Mouse (Mus musculus) midbrain, embryonic 10.5 days (tissue): ENCODE data around the gene Parp16. TPM values are rescaled to one million over a fixed set of nuclear protein-coding genes. Genes with fewer than 3 reads are reported as not detected.
A peak's percentile ranks its signal among the peaks of the same experiment; 100 is the strongest.
"Not testable (repeated sequence)": the region's sequence is repeated elsewhere in the genome, so short reads cannot be mapped to it uniquely, and the experiment has no call there.

Source experiments
- DNase-seq: peaks from one replicate; pipeline ENCODE4 v3.0.0-alpha.2; 2017; ENCODE audit warnings: low spot score
- H3K27ac ChIP-seq: fragments of 300-500 bp; sonication (generic); replicated peaks from 2 replicates; pipeline ENCODE4 v1.5.1; 2016; ENCODE audit warnings: mild to moderate bottlenecking
- H3K27me3 ChIP-seq: fragments of 300-500 bp; sonication (generic); 2 replicates; pipeline ENCODE4 v1.6.1; 2016; ENCODE audit warnings: low read depth, mild to moderate bottlenecking; ENCODE audit not compliant: poor library complexity, severe bottlenecking
- H3K36me3 ChIP-seq: fragments of 300-500 bp; sonication (generic); 2 replicates; pipeline ENCODE4 v1.6.1; 2016; ENCODE audit warnings: mild to moderate bottlenecking, moderate library complexity
- H3K4me1 ChIP-seq: fragments of 300-500 bp; sonication (generic); 2 replicates; pipeline ENCODE4 v1.6.1; 2016
- H3K4me3 ChIP-seq: fragments of 300-500 bp; sonication (generic); 2 replicates; pipeline ENCODE4 v1.5.1; 2016; ENCODE audit warnings: mild to moderate bottlenecking, moderate library complexity
- H3K9me3 ChIP-seq: fragments of 300-500 bp; sonication (generic); replicated peaks from 2 replicates; pipeline ENCODE4 v1.6.1; 2016; ENCODE audit warnings: mild to moderate bottlenecking
- WGBS: fragments of 180-500 bp; shearing (Covaris S2); methylation state at CpG from one replicate; pipeline ENCODE4 v1.1.7; 2016; 5-methylcytosine and 5-hydroxymethylcytosine counted together
- polyA plus RNA-seq: library from polyadenylated mRNA; unstranded; fragments of >200 nt; fragmentation: Nextera tagmentation; extraction: Ambion mirVana; gene quantifications from 2 replicates; pipeline ENCODE4 v1.2.1, GENCODE M21; 2016

The Parp16 gene
- polyA plus RNA-seq, 1 experiment from 2014 or later, result 7.9 TPM

- Histone ChIP-seq H3K4me1 (peaks cover 13% of the 10 kb centered on the region), H3K27me3 (no peaks in the 10 kb centered on the region), H3K36me3 (no peaks in the 10 kb centered on the region), H3K9me3 (no peaks in the 10 kb centered on the region), H3K27ac (peak overlapping the region; percentile 78), H3K4me3 (no peak overlapping the region)
- DNase-seq, result peak; percentile 18
- 35% methylated on average over 7 of the region's 7 CpGs for WGBS
Observed at GRCm38 (mm10) chr9:65267742-65268515, 72.8 kb downstream of the Parp16 start.

- no peak for DNase-seq
- 90% methylated on average over 13 of the region's 13 CpGs for whole genome bisulfite sequencing
- Histone ChIP-seq H3K27ac (no peak overlapping the region), H3K4me1 (peaks cover under 1% of the 10 kb centered on the region; the same call in 1 of the 2 replicates), H3K27me3 (no peaks in the 10 kb centered on the region), H3K4me3 (no peak overlapping the region), H3K9me3 (no peaks in the 10 kb centered on the region), H3K36me3 (no peaks in the 10 kb centered on the region)
Observed at GRCm38 (mm10) chr9:65273048-65273809, 78.1 kb downstream of the Parp16 start.

- H3K9me3 ChIP-seq, result no peaks in the 10 kb centered on the region
- no peak for DNase-seq
- H3K36me3 ChIP-seq, result no peaks in the 10 kb centered on the region
- no peak overlapping the region for H3K4me3 ChIP-seq
- H3K4me1 ChIP-seq, result no peaks in the 10 kb centered on the region
- 93% methylated on average over 4 of the region's 4 CpGs for WGBS
- H3K27ac ChIP-seq, result no peak overlapping the region
- H3K27me3 ChIP-seq, result no peaks in the 10 kb centered on the region
Observed at GRCm38 (mm10) chr9:65273873-65274272, 78.7 kb downstream of the Parp16 start.

- H3K4me3 ChIP-seq, H3K36me3 ChIP-seq, DNase-seq, H3K9me3 ChIP-seq, H3K27ac ChIP-seq, H3K27me3 ChIP-seq, H3K4me1 ChIP-seq: not testable (repeated sequence)
- 80% methylated on average over 3 of the region's 3 CpGs for WGBS
Observed at GRCm38 (mm10) chr9:65274851-65275250, 79.7 kb downstream of the Parp16 start.

- H3K4me1 ChIP-seq, result no peaks in the 10 kb centered on the region
- H3K36me3 ChIP-seq, result no peaks in the 10 kb centered on the region
- WGBS, result 83% methylated on average over 4 of the region's 4 CpGs
- no peak overlapping the region for H3K4me3 ChIP-seq
- H3K9me3 ChIP-seq, result no peaks in the 10 kb centered on the region
- no peaks in the 10 kb centered on the region for H3K27me3 ChIP-seq
- H3K27ac ChIP-seq, result no peak overlapping the region
- no peak for DNase-seq
Observed at GRCm38 (mm10) chr9:65275810-65276530, 80.8 kb downstream of the Parp16 start.

- Histone ChIP-seq H3K36me3 (no peaks in the 10 kb centered on the region), H3K4me1 (no peaks in the 10 kb centered on the region), H3K4me3 (no peak overlapping the region), H3K9me3 (no peaks in the 10 kb centered on the region), H3K27me3 (no peaks in the 10 kb centered on the region), H3K27ac (no peak overlapping the region)
- no peak for DNase-seq
- 70% methylated on average over 5 of the region's 5 CpGs for whole genome bisulfite sequencing
Observed at GRCm38 (mm10) chr9:65281536-65282151, 86.5 kb downstream of the Parp16 start.

- WGBS, result 1% methylated on average over 3 of the region's 3 CpGs
- no peak overlapping the region for H3K4me3 ChIP-seq
- no peaks in the 10 kb centered on the region for H3K9me3 ChIP-seq
- H3K27me3 ChIP-seq, result no peaks in the 10 kb centered on the region
- H3K27ac ChIP-seq, result no peak overlapping the region
- no peaks in the 10 kb centered on the region for H3K36me3 ChIP-seq
- DNase-seq, result no peak
- H3K4me1 ChIP-seq, result no peaks in the 10 kb centered on the region
Observed at GRCm38 (mm10) chr9:65283301-65283700, 88.1 kb downstream of the Parp16 start.

GRCm38 (mm10) chr9:65288252-65288651, 93.1 kb downstream of the Parp16 start:
- not testable (repeated sequence) for H3K9me3 ChIP-seq, H3K4me3 ChIP-seq, H3K4me1 ChIP-seq, H3K27me3 ChIP-seq, H3K36me3 ChIP-seq, DNase-seq, H3K27ac ChIP-seq
- WGBS, result 88% methylated on average over 5 of the region's 5 CpGs

Other genes starting within 250 kb of the Parp16 start
- 0.02 TPM in 1 of 2 replicates, not detected in the other for gene Slc24a1, start 243.7 kb upstream of the Parp16 start, polyA plus RNA-seq
- gene Ints14, start 234.4 kb upstream of the Parp16 start, polyA plus RNA-seq, result 69.7 and 74.0 TPM in 2 replicates
- gene Hacd3, start 173.7 kb upstream of the Parp16 start, polyA plus RNA-seq, result 110 and 123 TPM in 2 replicates
- 37.6 and 44.4 TPM in 2 replicates for gene Dpp8, start 162.9 kb upstream of the Parp16 start, polyA plus RNA-seq
- 8.9 and 12.6 TPM in 2 replicates for gene Igdcc4, start 93.9 kb upstream of the Parp16 start, polyA plus RNA-seq
- gene Igdcc3, start 54.2 kb upstream of the Parp16 start, polyA plus RNA-seq, result 334 and 450 TPM in 2 replicates
- 0.04 and 0.17 TPM in 2 replicates for gene Cilp, start 69.8 kb downstream of the Parp16 start, polyA plus RNA-seq
- gene Clpx, start 98.9 kb downstream of the Parp16 start, polyA plus RNA-seq, result 41.6 and 42.3 TPM in 2 replicates
- gene Pdcd7, start 150.8 kb downstream of the Parp16 start, polyA plus RNA-seq, result 8.1 and 8.4 TPM in 2 replicates
- 0.29 and 0.36 TPM in 2 replicates for gene Ubap1l, start 165.7 kb downstream of the Parp16 start, polyA plus RNA-seq
- 0.61 and 0.81 TPM in 2 replicates for gene Kbtbd13, start 196.3 kb downstream of the Parp16 start, polyA plus RNA-seq
- gene Rasl12, start 203.2 kb downstream of the Parp16 start, polyA plus RNA-seq, result 6.7 TPM in 2 replicates
- not detected in 2 replicates for gene Slc51b, start 227.6 kb downstream of the Parp16 start, polyA plus RNA-seq
- 19.2 and 21.9 TPM in 2 replicates for gene Mtfmt, start 240.4 kb downstream of the Parp16 start, polyA plus RNA-seq